Mouse (Mus musculus) midbrain, embryonic 12.5 days (tissue): ENCODE data around the gene Pdcd11. TPM values are rescaled to one million over a fixed set of nuclear protein-coding genes. Genes with fewer than 3 reads are reported as not detected.

ENCODE experiments used
- ATAC-seq: fragments of 200-750 bp; cut with Nextera tagmentation; 2 replicates; pipeline ENCODE4 v1.8.0; 2017; ENCODE audit warnings: low read depth, moderate TSS enrichment, moderate library complexity; ENCODE audit not compliant: low FRiP score
- H3K27ac ChIP-seq: fragments of 300-500 bp; sonication (generic); replicated peaks from 2 replicates; pipeline ENCODE4 v1.5.1; 2016; ENCODE audit warnings: mild to moderate bottlenecking
- H3K27me3 ChIP-seq: fragments of 300-500 bp; sonication (generic); 2 replicates; pipeline ENCODE4 v1.6.1; 2016; ENCODE audit warnings: mild to moderate bottlenecking
- H3K36me3 ChIP-seq: fragments of 300-500 bp; sonication (generic); 2 replicates; pipeline ENCODE4 v1.6.1; 2016
- H3K4me1 ChIP-seq: fragments of 300-500 bp; sonication (generic); 2 replicates; pipeline ENCODE4 v1.6.1; 2016
- H3K4me2 ChIP-seq: fragments of 300-500 bp; sonication (generic); replicated peaks from 2 replicates; pipeline ENCODE4 v1.6.1; 2016; ENCODE audit warnings: mild to moderate bottlenecking, moderate library complexity
- H3K4me3 ChIP-seq: fragments of 300-500 bp; sonication (generic); 2 replicates; pipeline ENCODE4 v1.5.1; 2016; ENCODE audit warnings: mild to moderate bottlenecking
- H3K9ac ChIP-seq: fragments of 300-500 bp; sonication (generic); replicated peaks from 2 replicates; pipeline ENCODE4 v1.6.1; 2016; ENCODE audit warnings: mild to moderate bottlenecking, moderate library complexity
- H3K9me3 ChIP-seq: fragments of 300-500 bp; sonication (generic); 2 replicates; pipeline ENCODE4 v1.6.1; 2016; ENCODE audit warnings: mild to moderate bottlenecking
- WGBS: fragments of 180-500 bp; shearing (Covaris S2); methylation state at CpG from one replicate; pipeline ENCODE4 v1.1.7; 2016; 5-methylcytosine and 5-hydroxymethylcytosine counted together
- polyA plus RNA-seq: library from polyadenylated mRNA; unstranded; fragments of >200 nt; fragmentation: Nextera tagmentation; extraction: Ambion mirVana; gene quantifications from 2 replicates; pipeline ENCODE4 v1.2.1, GENCODE M21; 2016

Gene Pdcd11
- polyA plus RNA-seq, result 10.6 and 12.9 TPM in 2 replicates

DNA sequence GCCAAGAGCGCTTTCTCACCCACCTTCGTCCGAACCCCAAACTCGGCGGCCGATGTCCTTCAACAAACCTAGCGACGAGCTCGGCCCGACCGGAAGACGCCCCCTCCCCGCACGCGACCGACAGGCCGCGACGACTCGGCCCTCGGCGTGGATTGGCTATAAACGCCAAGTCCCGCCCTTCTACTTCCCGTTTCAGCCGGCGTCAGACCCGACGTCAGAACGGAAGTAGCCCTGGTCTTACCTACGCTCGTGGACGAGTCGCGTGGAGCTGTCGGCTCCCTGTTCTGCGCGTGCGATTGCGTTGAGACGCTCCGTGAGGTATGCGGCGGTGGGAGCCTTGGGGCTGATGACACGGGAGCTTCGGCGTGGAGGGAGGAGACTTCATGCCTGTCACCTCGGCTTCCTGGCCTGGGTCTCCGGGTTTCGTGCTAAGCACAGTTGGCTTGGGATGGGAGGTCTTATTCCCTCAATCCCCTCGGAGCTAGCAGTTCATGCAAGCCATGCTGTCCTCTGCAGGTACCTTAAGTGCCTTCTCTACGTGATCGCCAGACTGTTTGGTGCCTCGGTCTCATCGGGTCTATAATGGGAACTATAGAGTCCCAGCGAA, at the start of gene Pdcd11, which contains the start of gene Usmg5:
Gene Pdcd11, plus strand, starts transcription at position 219 of the 607 bp plus-strand sequence.
Gene Usmg5, minus strand, starts transcription at position 98 of the 607 bp plus-strand sequence.
- Histone ChIP-seq H3K4me2 (peak within 1 kb of the TSS; percentile 85), H3K27me3 (no peaks in the 10 kb centered on the region), H3K9ac (peak within 1 kb of the TSS; percentile 95), H3K27ac (peak within 1 kb of the TSS; percentile 77), H3K9me3 (no peaks in the 10 kb centered on the region), H3K4me3 (peak within 1 kb of the TSS; percentile 91), H3K4me1 (peaks cover 15% of the 10 kb centered on the region), H3K36me3 (peaks cover 26% of the 10 kb centered on the region)
- ATAC-seq, result peak; percentile 99
- under 1% methylated on average over 56 of the region's 56 CpGs for WGBS

DNA sequence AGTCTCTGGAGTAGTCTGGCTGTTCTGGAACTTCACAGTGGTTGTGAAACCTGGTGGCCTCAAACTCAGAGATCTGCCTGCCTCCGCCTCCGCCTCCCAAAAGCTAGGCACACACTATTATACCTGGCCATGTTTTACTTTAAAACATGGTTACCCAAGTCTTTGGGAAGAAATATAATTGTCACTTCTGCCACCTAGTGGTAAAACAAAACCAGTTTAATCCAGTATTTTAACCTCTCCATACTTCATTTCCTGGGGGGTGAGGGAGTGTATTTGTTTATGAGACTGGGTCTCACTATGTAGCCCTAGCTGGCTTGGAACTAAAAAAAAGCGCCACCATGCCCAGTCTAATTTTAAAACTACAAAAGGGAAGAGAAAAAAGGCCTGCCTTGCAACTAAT, 47.0 kb upstream of the Pdcd11 start:
- H3K9me3 ChIP-seq, result no peaks in the 10 kb centered on the region
- no peaks in the 10 kb centered on the region for H3K27me3 ChIP-seq
- H3K4me2 ChIP-seq, result no peak overlapping the region
- H3K36me3 ChIP-seq, result peaks cover 50% of the 10 kb centered on the region
- no peak for ATAC-seq
- no peak overlapping the region for H3K9ac ChIP-seq
- no peak overlapping the region for H3K4me3 ChIP-seq
- H3K4me1 ChIP-seq, result no peaks in the 10 kb centered on the region
- WGBS, result 92% methylated on average over 3 of the region's 3 CpGs
- no peak overlapping the region for H3K27ac ChIP-seq

DNA sequence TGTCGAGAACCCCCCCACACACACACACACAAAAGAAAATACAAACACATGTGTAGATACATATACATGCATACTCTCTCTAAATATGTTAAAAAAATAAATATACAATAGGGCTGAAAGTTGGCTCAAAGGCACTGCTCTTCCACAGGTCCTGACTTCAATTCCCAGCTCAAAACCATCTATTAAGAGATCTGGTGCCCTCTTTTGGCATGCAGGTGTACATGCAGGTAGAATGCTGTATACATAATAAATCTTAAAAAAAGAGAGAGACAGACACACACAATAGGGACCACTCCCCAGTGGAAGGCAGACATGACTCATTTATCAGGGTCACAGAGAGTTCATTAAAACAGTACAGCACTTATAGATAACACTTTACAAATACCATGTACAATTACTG, 44.2 kb upstream of the Pdcd11 start:
- H3K9me3 ChIP-seq, result no peaks in the 10 kb centered on the region
- peaks cover 18% of the 10 kb centered on the region for H3K4me1 ChIP-seq
- H3K4me3 ChIP-seq, result no peak overlapping the region
- WGBS, result 100% methylated on average over 1 of the region's 1 CpGs
- H3K36me3 ChIP-seq, result peaks cover 27% of the 10 kb centered on the region
- H3K9ac ChIP-seq, result no peak overlapping the region
- no peak overlapping the region for H3K4me2 ChIP-seq
- no peaks in the 10 kb centered on the region for H3K27me3 ChIP-seq
- ATAC-seq, result no peak
- H3K27ac ChIP-seq, result no peak overlapping the region

DNA sequence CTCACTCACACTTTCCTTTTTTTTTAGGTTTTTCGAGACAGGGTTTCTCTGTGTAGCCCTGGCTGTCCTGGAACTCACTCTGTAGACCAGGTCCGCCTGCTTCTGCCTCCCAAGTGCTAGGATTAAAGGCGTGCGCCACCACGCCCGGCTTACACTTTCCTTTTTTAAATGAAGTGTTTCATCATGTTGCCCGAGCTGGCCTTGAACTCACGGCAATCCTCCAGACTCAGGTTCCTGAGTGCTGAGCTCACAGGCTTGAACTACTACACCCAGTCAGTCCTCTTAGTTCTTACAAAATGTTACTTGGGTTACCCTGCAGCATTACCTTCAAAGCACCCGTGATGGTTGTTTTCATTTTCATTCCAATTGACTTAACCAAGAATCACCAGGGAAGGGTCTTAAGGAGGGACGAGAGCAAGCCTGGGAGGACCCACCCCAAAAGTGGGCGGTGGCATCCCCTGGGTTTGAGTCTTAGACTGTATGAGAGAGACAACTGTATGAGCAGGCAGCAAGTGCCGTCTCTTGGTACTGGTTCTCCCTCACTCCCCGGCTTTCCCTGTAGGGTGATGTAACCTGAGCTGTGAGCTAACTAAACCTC, 43.2 kb upstream of the Pdcd11 start:
- Histone ChIP-seq H3K36me3 (peaks cover 27% of the 10 kb centered on the region), H3K9ac (no peak overlapping the region), H3K27ac (no peak overlapping the region), H3K4me1 (peaks cover 18% of the 10 kb centered on the region), H3K4me3 (no peak overlapping the region), H3K27me3 (no peaks in the 10 kb centered on the region), H3K4me2 (no peak overlapping the region), H3K9me3 (no peaks in the 10 kb centered on the region)
- WGBS, result 84% methylated on average over 13 of the region's 13 CpGs
- ATAC-seq, result no peak

DNA sequence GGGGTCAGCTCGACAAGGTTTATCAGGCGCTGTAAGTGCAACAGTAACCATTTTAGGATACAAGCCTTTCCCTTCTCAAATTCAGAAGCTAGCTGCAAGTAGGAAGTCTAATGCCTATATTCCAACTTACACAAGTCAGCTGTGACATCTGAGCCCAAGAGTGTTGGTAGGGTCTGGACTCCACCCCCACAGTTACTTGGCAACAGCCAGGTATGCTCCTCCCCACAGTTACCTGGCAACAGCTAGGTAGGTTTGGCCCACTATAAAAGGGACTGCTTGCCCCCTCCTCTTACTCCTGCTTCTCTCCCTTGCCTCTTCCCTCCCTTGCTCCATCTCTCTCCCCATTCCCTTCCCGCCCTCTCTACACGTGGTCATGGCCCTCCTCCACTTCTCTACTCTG, 41.5 kb upstream of the Pdcd11 start:
- Histone ChIP-seq H3K27ac (no peak overlapping the region), H3K4me2 (peak overlapping the region; percentile 70), H3K36me3 (peaks cover 25% of the 10 kb centered on the region), H3K4me3 (peak overlapping the region; percentile 86; the same call in 1 of the 2 replicates), H3K9ac (peak overlapping the region; percentile 90; the same call in 1 of the 2 replicates), H3K9me3 (no peaks in the 10 kb centered on the region), H3K27me3 (no peaks in the 10 kb centered on the region), H3K4me1 (peaks cover 18% of the 10 kb centered on the region)
- 71% methylated on average over 4 of the region's 4 CpGs for WGBS
- no peak for ATAC-seq

DNA sequence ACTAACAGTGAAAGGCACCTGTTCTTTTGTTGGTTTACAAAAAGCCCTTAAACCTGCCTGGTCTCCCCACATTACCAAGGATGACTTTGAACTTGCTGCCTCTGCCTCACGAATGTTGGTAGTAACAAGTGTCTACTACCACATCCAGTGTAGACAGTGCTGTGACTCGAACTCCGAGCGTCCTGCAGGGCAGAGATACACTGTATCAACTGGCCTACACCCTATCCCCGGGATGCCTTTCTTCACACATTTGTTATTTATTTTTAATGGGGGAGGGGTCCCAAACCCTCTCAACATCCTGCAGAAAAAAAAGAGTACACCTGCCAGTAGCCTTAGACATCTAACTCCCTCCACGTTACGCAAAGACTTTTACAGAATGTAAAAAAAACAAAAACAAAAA, 40.7 kb upstream of the Pdcd11 start:
- peaks cover 18% of the 10 kb centered on the region for H3K4me1 ChIP-seq
- 11% methylated on average over 7 of the region's 7 CpGs for WGBS
- H3K27ac ChIP-seq, result peak overlapping the region; percentile 96
- ATAC-seq, result no peak
- peak overlapping the region; percentile 90 for H3K9ac ChIP-seq
- peak overlapping the region; percentile 70 for H3K4me2 ChIP-seq
- H3K4me3 ChIP-seq, result peak overlapping the region; percentile 86
- H3K27me3 ChIP-seq, result no peaks in the 10 kb centered on the region
- H3K36me3 ChIP-seq, result peaks cover 24% of the 10 kb centered on the region
- no peaks in the 10 kb centered on the region for H3K9me3 ChIP-seq

DNA sequence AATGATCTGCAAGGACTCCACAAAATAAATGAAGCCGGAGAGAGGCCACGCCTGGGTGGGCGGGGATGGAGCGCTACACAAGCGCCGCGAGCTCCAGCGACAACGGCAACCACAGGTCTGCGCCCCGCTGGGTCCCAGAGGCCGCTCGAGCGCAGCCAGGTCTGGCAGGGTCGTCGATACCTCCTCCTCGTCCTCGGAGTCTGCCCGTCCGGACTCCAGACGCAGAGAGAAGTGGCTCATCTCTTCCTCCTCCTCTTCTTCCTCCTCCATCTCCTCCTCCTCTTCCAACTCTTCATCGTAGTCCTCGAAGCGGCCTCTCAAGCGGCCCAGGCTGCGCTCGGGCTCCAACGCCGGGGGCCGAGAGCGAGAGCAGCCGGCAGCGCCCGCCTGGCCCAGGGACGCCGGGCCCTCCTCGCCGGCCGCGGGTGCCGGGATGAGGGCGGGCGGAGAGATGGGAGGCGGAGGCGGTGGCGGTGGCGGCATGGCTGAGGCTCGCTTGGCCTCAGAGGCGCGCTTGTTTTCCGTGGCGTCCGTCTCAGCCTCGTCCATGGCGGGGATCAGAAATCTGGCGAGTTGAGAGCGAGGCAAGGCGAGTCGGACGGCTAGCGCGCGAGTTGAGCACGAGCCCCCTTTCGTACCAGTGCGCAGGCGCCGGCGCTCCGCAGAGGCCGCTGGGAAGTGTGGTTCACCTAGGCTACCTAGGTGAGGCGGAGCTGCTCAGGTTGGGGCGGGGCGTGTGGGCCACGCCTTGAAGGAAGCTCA, 40.1 kb upstream of the Pdcd11 start, which contains the start of gene Pcgf6:
Gene Pcgf6, minus strand, starts transcription at position 636 of the 762 bp plus-strand sequence.
- H3K4me1 ChIP-seq, result peaks cover 18% of the 10 kb centered on the region
- H3K9me3 ChIP-seq, result no peaks in the 10 kb centered on the region
- H3K36me3 ChIP-seq, result peaks cover 20% of the 10 kb centered on the region
- WGBS, result under 1% methylated on average over 75 of the region's 75 CpGs
- H3K27me3 ChIP-seq, result no peaks in the 10 kb centered on the region
- peak within 1 kb of the TSS; percentile 90 for H3K9ac ChIP-seq
- H3K27ac ChIP-seq, result peak within 1 kb of the TSS; percentile 96
- peak within 1 kb of the TSS; percentile 86 for H3K4me3 ChIP-seq
- H3K4me2 ChIP-seq, result peak within 1 kb of the TSS; percentile 70
- peak; percentile 89 for ATAC-seq

DNA sequence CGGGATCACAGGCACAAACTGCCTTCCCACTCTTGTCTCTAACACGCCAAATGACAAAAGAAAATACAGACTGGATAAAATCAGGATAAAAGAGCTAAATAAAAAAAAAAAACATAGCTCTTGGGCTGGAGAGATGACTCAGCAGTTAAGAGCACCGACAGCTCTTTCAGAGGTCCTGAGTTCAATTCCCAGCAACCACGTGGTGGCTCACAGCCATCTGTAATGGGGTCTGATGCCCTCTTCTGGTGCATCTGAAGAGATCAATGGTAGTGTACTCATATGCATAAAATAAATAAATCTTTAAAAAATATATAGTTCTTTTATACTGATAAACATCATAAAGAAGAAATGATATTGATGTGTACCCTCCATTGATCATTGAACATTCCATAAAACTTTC, 37.6 kb upstream of the Pdcd11 start:
- H3K27ac ChIP-seq, result no peak overlapping the region
- no peak overlapping the region for H3K4me3 ChIP-seq
- H3K27me3 ChIP-seq, result no peaks in the 10 kb centered on the region
- H3K9me3 ChIP-seq, result no peaks in the 10 kb centered on the region
- WGBS, result 82% methylated on average over 4 of the region's 4 CpGs
- H3K9ac ChIP-seq, result no peak overlapping the region
- H3K4me1 ChIP-seq, result peaks cover 18% of the 10 kb centered on the region
- no peak overlapping the region for H3K4me2 ChIP-seq
- no peak for ATAC-seq
- H3K36me3 ChIP-seq, result no peaks in the 10 kb centered on the region

DNA sequence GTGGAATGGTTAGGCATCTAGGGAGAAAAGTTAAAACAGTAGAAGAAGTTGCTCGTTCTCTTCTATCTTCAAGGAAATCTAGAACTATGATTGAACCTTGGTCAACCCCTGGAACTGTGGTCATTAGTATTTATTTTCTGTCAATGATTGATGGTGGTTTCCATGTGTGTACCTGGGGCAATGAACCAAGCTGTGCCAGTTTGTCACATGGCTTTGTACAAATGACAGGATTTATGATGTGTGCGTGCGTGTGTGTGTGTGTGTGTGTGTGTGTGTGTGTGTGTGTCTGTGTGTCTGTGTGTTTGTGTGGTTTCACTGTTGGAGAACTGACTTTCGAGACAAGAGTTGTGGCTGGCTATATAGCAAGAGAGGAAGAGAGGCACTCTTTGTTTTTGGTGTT, 37.1 kb upstream of the Pdcd11 start:
- Histone ChIP-seq H3K9me3 (no peaks in the 10 kb centered on the region), H3K4me3 (no peak overlapping the region), H3K27me3 (no peaks in the 10 kb centered on the region), H3K36me3 (no peaks in the 10 kb centered on the region), H3K9ac (no peak overlapping the region), H3K4me2 (no peak overlapping the region), H3K27ac (no peak overlapping the region), H3K4me1 (peaks cover 18% of the 10 kb centered on the region)
- 87% methylated on average over 4 of the region's 4 CpGs for WGBS
- no peak for ATAC-seq

DNA sequence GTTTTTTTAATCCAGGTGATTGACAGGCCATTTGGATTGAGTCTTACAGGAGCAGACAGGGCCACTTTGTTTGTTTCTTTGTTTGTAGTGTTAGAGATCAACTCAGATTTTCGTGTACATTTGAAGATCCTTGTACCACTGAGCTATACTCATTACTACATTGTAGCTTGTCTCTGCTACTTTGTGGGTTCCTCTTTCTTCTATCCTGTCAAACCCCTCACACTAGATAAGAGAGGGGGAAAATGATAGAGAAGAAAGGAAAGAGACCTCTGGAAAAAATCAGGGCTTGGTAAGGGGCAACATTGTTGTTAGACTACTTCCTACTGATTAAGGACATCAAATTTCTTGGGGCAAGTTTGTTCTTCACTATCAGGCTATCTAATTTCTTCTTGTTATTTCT, 32.9 kb upstream of the Pdcd11 start:
- no peaks in the 10 kb centered on the region for H3K9me3 ChIP-seq
- no peak overlapping the region for H3K4me3 ChIP-seq
- no peak overlapping the region for H3K9ac ChIP-seq
- no peak overlapping the region for H3K27ac ChIP-seq
- ATAC-seq, result no peak
- H3K36me3 ChIP-seq, result no peaks in the 10 kb centered on the region
- no peaks in the 10 kb centered on the region for H3K4me1 ChIP-seq
- H3K4me2 ChIP-seq, result no peak overlapping the region
- 73% methylated on average over 1 of the region's 1 CpGs for WGBS
- no peaks in the 10 kb centered on the region for H3K27me3 ChIP-seq

DNA sequence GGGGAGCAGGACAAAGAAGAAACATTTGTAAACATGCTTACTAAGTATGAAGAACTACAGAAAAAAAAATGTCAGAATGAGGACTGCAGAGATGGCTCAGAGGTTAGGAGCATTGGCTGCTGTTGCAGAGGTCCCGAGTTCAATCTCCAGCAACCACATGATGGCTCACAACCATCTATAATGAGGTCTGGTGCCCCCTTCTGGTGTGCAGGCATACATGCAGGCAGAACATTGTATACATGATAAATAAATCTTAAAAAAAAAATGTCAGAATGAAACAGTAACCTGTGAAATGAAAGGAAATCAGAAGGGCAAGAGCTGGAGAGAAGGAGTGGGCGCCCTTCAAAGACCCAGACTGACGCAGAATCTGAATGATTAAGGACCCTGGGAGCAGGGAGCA, 24.7 kb upstream of the Pdcd11 start:
- H3K9ac ChIP-seq, result no peak overlapping the region
- no peaks in the 10 kb centered on the region for H3K27me3 ChIP-seq
- H3K4me2 ChIP-seq, result no peak overlapping the region
- H3K27ac ChIP-seq, result no peak overlapping the region
- peaks cover 4% of the 10 kb centered on the region; the same call in 1 of the 2 replicates for H3K36me3 ChIP-seq
- H3K4me1 ChIP-seq, result peaks cover 11% of the 10 kb centered on the region
- no peak for ATAC-seq
- H3K4me3 ChIP-seq, result no peak overlapping the region
- no peaks in the 10 kb centered on the region for H3K9me3 ChIP-seq
- WGBS, result 95% methylated on average over 3 of the region's 3 CpGs
